In genomic region chr9:99569071-99569397, GRCm38 (mm10) we compare ENCODE assay signal across 9 mouse cellular contexts. TPM values are rescaled to one million over a fixed set of nuclear protein-coding genes. Genes with fewer than 3 reads are reported as not detected.
DNase-seq lines count a peak whose midpoint lies in the region; ATAC-seq and TF ChIP-seq lines count a peak whose summit lies in the region.
"Had no signal": no experiment of that assay in that cellular context is flagged by ENCODE, and none has a peak within 500 bp of the region (broad histone marks: within the 10 kb centered on the region; RNA-seq: fewer than 3 reads in every experiment).

No protein-coding gene starts in this region.

- H3K36me3 ChIP-seq in heart, embryonic 10.5 days: no peaks in the 10 kb centered on the region
- no peaks in the 10 kb centered on the region for H3K36me3 ChIP-seq in liver, embryonic 14.5 days (replicated peaks; ENCODE audit: control insufficient read depth, insufficient read depth, low read depth)

- peak overlapping the region; percentile 95 for H3K4me3 ChIP-seq in heart, embryonic 10.5 days
- peak overlapping the region; percentile 86 to 91 for H3K4me3 ChIP-seq in liver, embryonic 14.5 days (ENCODE audit: insufficient read depth in 1 of 2, low read depth in 2 of 2, low read length in 2 of 2)

- H3K9me3 ChIP-seq in heart, embryonic 10.5 days: no peaks in the 10 kb centered on the region
- H3K9me3 ChIP-seq in liver, embryonic 14.5 days (ENCODE audit: control insufficient read depth, low read length): no peaks in the 10 kb centered on the region

- intact Hi-C loops in heart, postnatal 14 days (cut with DNase I): no loop called here

- no peaks in the 10 kb centered on the region for H3K27me3 ChIP-seq in heart, embryonic 10.5 days (ENCODE audit: insufficient read depth, poor library complexity, severe bottlenecking)
- H3K27me3 ChIP-seq in liver, embryonic 14.5 days (ENCODE audit: control insufficient read depth, insufficient read depth, low read length): no peaks in the 10 kb centered on the region

- no peak for ATAC-seq in liver, embryonic 14.5 days (ENCODE audit: insufficient read depth)

- WGBS in heart, embryonic 10.5 days: 2% methylated on average over 9 of the region's 9 CpGs
- WGBS in liver, embryonic 14.5 days (ENCODE audit: insufficient replicate concordance): under 1% methylated on average over 9 of the region's 9 CpGs

- DNase-seq in heart, embryonic 10.5 days (ENCODE audit: low spot score): no peak
- no peak for DNase-seq in heart, postnatal 14 days
- DNase-seq in urinary bladder, postnatal 25 days (ENCODE audit: low spot score): peak; percentile 7
- no peak for DNase-seq in urinary bladder, adult 2 months (ENCODE audit: low spot score)
- no peak for DNase-seq in liver, embryonic 14.5 days (ENCODE audit: low read depth in 3 of 3, low spot score in 3 of 3)
- DNase-seq in T-cell, adult 2 months (ENCODE audit: low spot score): no peak
- no peak for DNase-seq in frontal cortex, adult 2 months (ENCODE audit: extremely low spot score in 1 of 2, low spot score in 1 of 2)
- no peak for DNase-seq in adrenal gland, postnatal 25 days

- H3K9ac ChIP-seq in liver, embryonic 14.5 days (replicated peaks): peak overlapping the region; percentile 87

- no peak for TF ChIP-seq CTCF in liver, embryonic 14.5 days (IDR thresholded peaks at IDR 0.05; ENCODE audit: low read depth)

- no peak for TF ChIP-seq EP300 in liver, embryonic 14.5 days (IDR thresholded peaks at IDR 0.05; ENCODE audit: low read depth)

- peak overlapping the region; percentile 99 for H3K27ac ChIP-seq in heart, embryonic 10.5 days
- peak overlapping the region; percentile 88 for H3K27ac ChIP-seq in liver, embryonic 14.5 days

- H3K4me1 ChIP-seq in heart, embryonic 10.5 days: peaks cover 11% of the 10 kb centered on the region; the same call in 1 of the 2 replicates
- H3K4me1 ChIP-seq in liver, embryonic 14.5 days (replicated peaks; ENCODE audit: control insufficient read depth in 2 of 2, insufficient read depth in 2 of 2, low read length in 1 of 2): peaks cover 6 to 7% of the 10 kb centered on the region in 2 experiments

- H3K4me2 ChIP-seq in liver, embryonic 14.5 days (ENCODE audit: low read depth): peak overlapping the region; percentile 91

RNA-seq across cellular contexts. Expression of gene Armc8, which starts 0.3 kb away (rescaled TPM):
- 22.7 and 26.3 TPM in 2 replicates for polyA plus RNA-seq in heart, embryonic 10.5 days (2016; fragmentation: Nextera tagmentation; extraction: Ambion mirVana)
- total RNA-seq in heart, postnatal 14 days (2021): 10 to 100 TPM; 22.7 to 23.0 TPM
- polyA plus RNA-seq in urinary bladder, adult 2 months (2012; rRNA removed): 24.1 and 25.7 TPM in 2 replicates
- 5.0 and 6.8 TPM in 2 replicates for polyA plus RNA-seq in liver, embryonic 14.5 days (2012; rRNA removed)
- polyA plus RNA-seq in liver, embryonic 14.5 days (2014; fragmentation: Nextera tagmentation; extraction: Ambion mirVana): 7.6 and 8.6 TPM in 2 replicates
- polyA plus RNA-seq in frontal cortex, adult 2 months (2012; rRNA removed): 53.4 and 57.1 TPM in 2 replicates
- 43.5 and 50.0 TPM in 2 replicates for total RNA-seq in adrenal gland, postnatal 25 days (2021)

RNA-seq across cellular contexts. Expression of gene Dbr1, which starts 6.6 kb away (rescaled TPM):
- 23.2 and 32.9 TPM in 2 replicates for polyA plus RNA-seq in heart, embryonic 10.5 days (2016; fragmentation: Nextera tagmentation; extraction: Ambion mirVana)
- 1 to 10 TPM; 6.6 to 6.7 TPM for total RNA-seq in heart, postnatal 14 days (2021)
- polyA plus RNA-seq in urinary bladder, adult 2 months (2012; rRNA removed): 14.2 and 15.5 TPM in 2 replicates
- 6.4 and 10.4 TPM in 2 replicates for polyA plus RNA-seq in liver, embryonic 14.5 days (2012; rRNA removed)
- polyA plus RNA-seq in liver, embryonic 14.5 days (2014; fragmentation: Nextera tagmentation; extraction: Ambion mirVana): 12.4 and 13.3 TPM in 2 replicates
- 11.9 and 14.7 TPM in 2 replicates for polyA plus RNA-seq in frontal cortex, adult 2 months (2012; rRNA removed)
- total RNA-seq in adrenal gland, postnatal 25 days (2021): 15.1 and 16.4 TPM in 2 replicates

RNA-seq across cellular contexts. Expression of gene A4gnt, which starts 43.3 kb away (rescaled TPM):
- not detected in 2 replicates for polyA plus RNA-seq in heart, embryonic 10.5 days (2016; fragmentation: Nextera tagmentation; extraction: Ambion mirVana)
- total RNA-seq in heart, postnatal 14 days (2021): not detected
- 1.0 and 1.4 TPM in 2 replicates for polyA plus RNA-seq in urinary bladder, adult 2 months (2012; rRNA removed)
- not detected in 2 replicates for polyA plus RNA-seq in liver, embryonic 14.5 days (2012; rRNA removed)
- not detected in 2 replicates for polyA plus RNA-seq in liver, embryonic 14.5 days (2014; fragmentation: Nextera tagmentation; extraction: Ambion mirVana)
- 0.06 and 0.11 TPM in 2 replicates for polyA plus RNA-seq in frontal cortex, adult 2 months (2012; rRNA removed)
- not detected in 2 replicates for total RNA-seq in adrenal gland, postnatal 25 days (2021)
- polyA plus RNA-seq: gonadal fat pad, adult 2 months had no signal
